Mouse (Mus musculus) small intestine, adult 10 weeks (tissue): ENCODE results near the gene Trim44. TPM values are rescaled to one million over a fixed set of nuclear protein-coding genes. Genes with fewer than 3 reads are reported as not detected.

Source experiments
- polyA plus RNA-seq: library from polyadenylated mRNA; stranded (reverse); fragments of 350-450 nt; fragmentation: Illumina TruSeq; extraction: RNeasy Lipid Tissue Mini Kit (QIAGEN cat#74804); gene quantifications from one replicate; pipeline ENCODE4 v1.2.3, GENCODE M21; 2014; ENCODE audit warnings: low replicate concordance

The Trim44 gene
- polyA plus RNA-seq, result 29.6 TPM

GRCm38 (mm10) chr2:102407363-102408184, at the start of gene Trim44:
TSS of gene Trim44 (minus strand) at chr2:102407828.

GRCm38 (mm10) chr2:102451671-102452549, 44.3 kb upstream of the Trim44 start, which contains the start of gene Fjx1:
TSS of gene Fjx1 (minus strand) at chr2:102452499.

Other genes starting within 250 kb of the Trim44 start
- gene Ldlrad3, start 221.4 kb downstream of the Trim44 start, polyA plus RNA-seq, result 4.6 TPM
- gene Fjx1, start 44.7 kb upstream of the Trim44 start, polyA plus RNA-seq, result 0.22 TPM
- 3.3 TPM for gene Pamr1, start 142.2 kb upstream of the Trim44 start, polyA plus RNA-seq